Mouse (Mus musculus) neural tube, postnatal 0 days (tissue): ENCODE results near the gene Ogfr. TPM values are rescaled to one million over a fixed set of nuclear protein-coding genes. Genes with fewer than 3 reads are reported as not detected.

Experiments
- polyA plus RNA-seq: library from polyadenylated mRNA; unstranded; fragments of >200 nt; fragmentation: Nextera tagmentation; extraction: Ambion mirVana; gene quantifications from 2 replicates; pipeline ENCODE4 v1.2.1, GENCODE M21; 2015

The Ogfr gene
- 70.0 and 75.2 TPM in 2 replicates for polyA plus RNA-seq

GRCm38 (mm10) chr2:180589123-180589831, at the start of gene Ogfr:
TSS of gene Ogfr (plus strand) at chr2:180589245.

DNA sequence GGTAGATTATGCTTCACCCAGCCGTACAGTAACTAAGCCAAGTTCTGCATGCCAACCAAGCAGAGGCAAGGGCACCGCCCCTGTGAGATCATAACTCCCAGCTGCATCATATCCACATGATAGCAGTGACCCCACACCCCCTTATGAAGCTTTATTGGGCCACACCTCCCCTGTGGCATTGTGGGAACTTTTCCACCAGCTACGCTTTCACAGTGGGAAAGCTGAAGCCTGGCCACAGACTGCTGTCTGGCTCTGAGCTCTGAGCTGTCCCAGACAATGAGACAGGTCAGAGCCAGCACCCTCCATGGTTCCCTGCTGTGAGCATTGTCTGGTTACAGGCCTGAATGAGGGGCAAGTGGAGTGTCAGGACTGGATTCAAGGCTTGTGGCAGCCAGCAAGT, 8.0 kb upstream of the Ogfr start, which contains the start of gene Mrgbp:
TSS of gene Mrgbp (plus strand) at position 303 of the 400 bp plus-strand sequence.

DNA sequence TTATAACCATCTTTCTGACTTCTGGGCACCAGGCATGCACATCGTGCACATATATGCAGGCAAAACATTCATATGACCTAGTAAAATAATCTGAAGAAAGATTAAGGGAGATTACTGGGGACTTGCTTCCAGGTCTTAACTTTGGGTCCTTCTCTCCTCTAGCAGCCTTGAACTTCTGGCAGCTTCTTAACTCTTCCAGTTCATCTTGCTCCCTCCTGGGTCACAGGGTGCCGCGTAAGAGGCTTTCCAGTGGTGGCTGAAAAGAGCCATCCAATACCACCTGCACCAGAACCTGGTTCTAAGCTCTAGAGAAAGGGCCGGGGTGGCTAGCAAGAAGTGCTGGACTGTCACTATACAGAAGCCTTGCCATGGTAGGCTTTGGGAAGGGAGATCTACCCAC, 8.4 kb downstream of the Ogfr start, which contains the start of gene Col9a3:
TSS of gene Col9a3 (plus strand) at position 301 of the 400 bp plus-strand sequence.

GRCm38 (mm10) chr2:180642555-180643260, 53.7 kb downstream of the Ogfr start, which contains the start of gene Tcfl5:
TSS of gene Tcfl5 (minus strand) at chr2:180642708.

Other genes with a start within 250 kb of the Ogfr start
- gene Slco4a1, start 133.0 kb upstream of the Ogfr start, polyA plus RNA-seq = 2.8 and 3.0 TPM in 2 replicates
- gene Ntsr1, start 89.3 kb upstream of the Ogfr start, polyA plus RNA-seq = 3.3 and 3.4 TPM in 2 replicates
- 26.4 and 30.6 TPM in 2 replicates for gene Mrgbp, start 7.9 kb upstream of the Ogfr start, polyA plus RNA-seq
- gene Col9a3, start 8.5 kb downstream of the Ogfr start, polyA plus RNA-seq = 57.3 and 76.3 TPM in 2 replicates
- gene Tcfl5, start 53.5 kb downstream of the Ogfr start, polyA plus RNA-seq = 0.80 and 2.1 TPM in 2 replicates
- 23.4 and 27.4 TPM in 2 replicates for gene Dido1, start 120.8 kb downstream of the Ogfr start, polyA plus RNA-seq
- 48.2 and 50.1 TPM in 2 replicates for gene Gid8, start 120.9 kb downstream of the Ogfr start, polyA plus RNA-seq
- 0.31 TPM in 2 replicates for gene Slc17a9, start 136.0 kb downstream of the Ogfr start, polyA plus RNA-seq
- gene Bhlhe23, start 187.7 kb downstream of the Ogfr start, polyA plus RNA-seq = 0.76 and 0.84 TPM in 2 replicates